Mouse (Mus musculus): ENCODE data around the gene Ttc9c.

The Ttc9c gene

GRCm38 (mm10) chr19:8802130-8802821 lies 16.9 kb downstream of the Ttc9c start, which contains the start of gene Zbtb3:
Zbtb3 (plus strand) TSS chr19:8802555.
- peaks cover 57% of the 10 kb centered on the region for H3K4me1 ChIP-seq (replicated peaks; ENCODE audit: low read depth, low read length)
- H3K36me3 ChIP-seq (ENCODE audit: insufficient read depth, low read length): peaks cover 41% of the 10 kb centered on the region
- peak within 1 kb of the TSS; percentile 92 for H3K4me3 ChIP-seq (replicated peaks; ENCODE audit: low read length)
- TF ChIP-seq POU5F1 (IDR thresholded peaks at IDR 0.05; ENCODE audit: borderline replicate concordance, low read length) (no peak), NANOG (IDR thresholded peaks at IDR 0.05; ENCODE audit: borderline replicate concordance, low read length) (no peak), CTCF (conservative IDR thresholded peaks at IDR 0.05; ENCODE audit: low read length) (no peak)
- no peaks in the 10 kb centered on the region for H3K9me3 ChIP-seq (ENCODE audit: low read length)
- H3K27me3 ChIP-seq (ENCODE audit: insufficient read depth, low read length): no peaks in the 10 kb centered on the region

- TF ChIP-seq POU5F1 (IDR thresholded peaks at IDR 0.05; ENCODE audit: borderline replicate concordance, low read length): no peak
- TF ChIP-seq CTCF (conservative IDR thresholded peaks at IDR 0.05; ENCODE audit: low read length): no peak
- TF ChIP-seq NANOG (IDR thresholded peaks at IDR 0.05; ENCODE audit: borderline replicate concordance, low read length): no peak
- H3K4me1 ChIP-seq (replicated peaks; ENCODE audit: low read depth, low read length): peaks cover 44% of the 10 kb centered on the region
- H3K9me3 ChIP-seq (ENCODE audit: low read length): no peaks in the 10 kb centered on the region
- no peaks in the 10 kb centered on the region for H3K27me3 ChIP-seq (ENCODE audit: insufficient read depth, low read length)
- H3K36me3 ChIP-seq (ENCODE audit: insufficient read depth, low read length): peaks cover 40% of the 10 kb centered on the region
- H3K4me3 ChIP-seq (replicated peaks; ENCODE audit: low read length): peak overlapping the region; percentile 88
These were observed 20.2 kb downstream of the Ttc9c start for GRCm38 (mm10) chr19:8798947-8799315.

- Histone ChIP-seq H3K9me3 (ENCODE audit: low read length) (no peaks in the 10 kb centered on the region), H3K27me3 (ENCODE audit: insufficient read depth, low read length) (no peaks in the 10 kb centered on the region), H3K36me3 (ENCODE audit: insufficient read depth, low read length) (peaks cover 40% of the 10 kb centered on the region), H3K4me3 (replicated peaks; ENCODE audit: low read length) (peak within 1 kb of the TSS; percentile 88), H3K4me1 (replicated peaks; ENCODE audit: low read depth, low read length) (peaks cover 42% of the 10 kb centered on the region)
- TF ChIP-seq CTCF (conservative IDR thresholded peaks at IDR 0.05; ENCODE audit: low read length) (no peak), NANOG (IDR thresholded peaks at IDR 0.05; ENCODE audit: borderline replicate concordance, low read length) (no peak), POU5F1 (IDR thresholded peaks at IDR 0.05; ENCODE audit: borderline replicate concordance, low read length) (no peak)
These were observed 20.7 kb downstream of the Ttc9c start, which contains the start of gene Polr2g for GRCm38 (mm10) chr19:8798264-8798946. Polr2g (minus strand) TSS chr19:8798577.

GRCm38 (mm10) chr19:8790171-8790570 lies 29.0 kb downstream of the Ttc9c start:
- H3K9me3 ChIP-seq (ENCODE audit: low read length): no peaks in the 10 kb centered on the region
- H3K36me3 ChIP-seq (ENCODE audit: insufficient read depth, low read length): peaks cover 41% of the 10 kb centered on the region
- H3K4me3 ChIP-seq (replicated peaks; ENCODE audit: low read length): no peak overlapping the region
- no peaks in the 10 kb centered on the region for H3K27me3 ChIP-seq (ENCODE audit: insufficient read depth, low read length)
- no peak for TF ChIP-seq CTCF (conservative IDR thresholded peaks at IDR 0.05; ENCODE audit: low read length)
- no peak for TF ChIP-seq POU5F1 (IDR thresholded peaks at IDR 0.05; ENCODE audit: borderline replicate concordance, low read length)
- no peak for TF ChIP-seq NANOG (IDR thresholded peaks at IDR 0.05; ENCODE audit: borderline replicate concordance, low read length)
- peaks cover 55% of the 10 kb centered on the region for H3K4me1 ChIP-seq (replicated peaks; ENCODE audit: low read depth, low read length)

- H3K4me1 ChIP-seq (replicated peaks; ENCODE audit: low read depth, low read length): peaks cover 65% of the 10 kb centered on the region
- TF ChIP-seq NANOG (IDR thresholded peaks at IDR 0.05; ENCODE audit: borderline replicate concordance, low read length) (no peak), CTCF (conservative IDR thresholded peaks at IDR 0.05; ENCODE audit: low read length) (no peak), POU5F1 (IDR thresholded peaks at IDR 0.05; ENCODE audit: borderline replicate concordance, low read length) (no peak)
- H3K9me3 ChIP-seq (ENCODE audit: low read length): no peaks in the 10 kb centered on the region
- H3K27me3 ChIP-seq (ENCODE audit: insufficient read depth, low read length): no peaks in the 10 kb centered on the region
- H3K36me3 ChIP-seq (ENCODE audit: insufficient read depth, low read length): peaks cover 41% of the 10 kb centered on the region
- no peak overlapping the region for H3K4me3 ChIP-seq (replicated peaks; ENCODE audit: low read length)
These were observed 30.0 kb downstream of the Ttc9c start for GRCm38 (mm10) chr19:8789171-8789570.

GRCm38 (mm10) chr19:8788521-8788920 lies 30.6 kb downstream of the Ttc9c start:
- no peak for TF ChIP-seq POU5F1 (IDR thresholded peaks at IDR 0.05; ENCODE audit: borderline replicate concordance, low read length)
- no peak for TF ChIP-seq NANOG (IDR thresholded peaks at IDR 0.05; ENCODE audit: borderline replicate concordance, low read length)
- TF ChIP-seq CTCF (conservative IDR thresholded peaks at IDR 0.05; ENCODE audit: low read length): no peak
- Histone ChIP-seq H3K9me3 (ENCODE audit: low read length) (no peaks in the 10 kb centered on the region), H3K4me1 (replicated peaks; ENCODE audit: low read depth, low read length) (peaks cover 64% of the 10 kb centered on the region), H3K4me3 (replicated peaks; ENCODE audit: low read length) (no peak overlapping the region), H3K36me3 (ENCODE audit: insufficient read depth, low read length) (peaks cover 41% of the 10 kb centered on the region), H3K27me3 (ENCODE audit: insufficient read depth, low read length) (no peaks in the 10 kb centered on the region)

- Histone ChIP-seq H3K9me3 (ENCODE audit: low read length) (no peaks in the 10 kb centered on the region), H3K36me3 (ENCODE audit: insufficient read depth, low read length) (peaks cover 47% of the 10 kb centered on the region), H3K4me1 (replicated peaks; ENCODE audit: low read depth, low read length) (peaks cover 52% of the 10 kb centered on the region), H3K4me3 (replicated peaks; ENCODE audit: low read length) (peak within 1 kb of the TSS; percentile 90), H3K27me3 (ENCODE audit: insufficient read depth, low read length) (no peaks in the 10 kb centered on the region)
- TF ChIP-seq CTCF (conservative IDR thresholded peaks at IDR 0.05; ENCODE audit: low read length): no peak
- no peak for TF ChIP-seq POU5F1 (IDR thresholded peaks at IDR 0.05; ENCODE audit: borderline replicate concordance, low read length)
- no peak for TF ChIP-seq NANOG (IDR thresholded peaks at IDR 0.05; ENCODE audit: borderline replicate concordance, low read length)
These were observed 32.9 kb downstream of the Ttc9c start, which contains the start of gene Taf6l for GRCm38 (mm10) chr19:8786008-8786781. Taf6l (minus strand) TSS chr19:8786417.

GRCm38 (mm10) chr19:8774951-8775421 lies 44.1 kb downstream of the Ttc9c start:
- Histone ChIP-seq H3K27me3 (ENCODE audit: insufficient read depth, low read length) (no peaks in the 10 kb centered on the region), H3K9me3 (ENCODE audit: low read length) (no peaks in the 10 kb centered on the region), H3K4me3 (replicated peaks; ENCODE audit: low read length) (peak overlapping the region; percentile 92), H3K4me1 (replicated peaks; ENCODE audit: low read depth, low read length) (peaks cover 54% of the 10 kb centered on the region), H3K36me3 (ENCODE audit: insufficient read depth, low read length) (peaks cover 56% of the 10 kb centered on the region)
- TF ChIP-seq CTCF (conservative IDR thresholded peaks at IDR 0.05; ENCODE audit: low read length) (no peak), NANOG (IDR thresholded peaks at IDR 0.05; ENCODE audit: borderline replicate concordance, low read length) (no peak), POU5F1 (IDR thresholded peaks at IDR 0.05; ENCODE audit: borderline replicate concordance, low read length) (no peak)
